Mouse (Mus musculus) brain, embryonic 18.5 days (tissue): ENCODE results near the gene Tshb.

Experiments used
- DNase-seq: peaks from one replicate; pipeline ENCODE4 v3.0.0-alpha.2; 2012; ENCODE audit warnings: low read depth, low spot score

The Tshb gene

GRCm38 (mm10) chr3:102782618-102783017 lies at the start of gene Tshb:
Gene Tshb (minus strand): TSS chr3:102782718.
- no peak for DNase-seq

GRCm38 (mm10) chr3:102803937-102804336 lies 21.4 kb upstream of the Tshb start:
- DNase-seq, result peak; percentile 18

GRCm38 (mm10) chr3:102787369-102787768 lies 4.9 kb upstream of the Tshb start:
- no peak for DNase-seq

GRCm38 (mm10) chr3:102773018-102773417 lies 9.5 kb downstream of the Tshb start:
- no peak for DNase-seq

- DNase-seq, result no peak
Measured at GRCm38 (mm10) chr3:102764850-102765249, 17.7 kb downstream of the Tshb start.

- peak; percentile 18 for DNase-seq
Measured at GRCm38 (mm10) chr3:102763713-102764400, 18.7 kb downstream of the Tshb start.

GRCm38 (mm10) chr3:102762388-102762787 lies 20.1 kb downstream of the Tshb start:
- DNase-seq, result no peak

- no peak for DNase-seq
Measured at GRCm38 (mm10) chr3:102760236-102760635, 22.3 kb downstream of the Tshb start.

GRCm38 (mm10) chr3:102757019-102757418 lies 25.5 kb downstream of the Tshb start:
- DNase-seq, result no peak

- DNase-seq, result no peak
Measured at GRCm38 (mm10) chr3:102755801-102756200, 26.7 kb downstream of the Tshb start.

GRCm38 (mm10) chr3:102752457-102752856 lies 30.1 kb downstream of the Tshb start:
- DNase-seq, result no peak

GRCm38 (mm10) chr3:102752053-102752452 lies 30.5 kb downstream of the Tshb start:
- DNase-seq, result no peak

GRCm38 (mm10) chr3:102751536-102751935 lies 31.0 kb downstream of the Tshb start:
- DNase-seq, result no peak

GRCm38 (mm10) chr3:102751136-102751535 lies 31.4 kb downstream of the Tshb start:
- DNase-seq, result no peak

GRCm38 (mm10) chr3:102748686-102749085 lies 33.8 kb downstream of the Tshb start:
- DNase-seq, result no peak

- no peak for DNase-seq
Measured at GRCm38 (mm10) chr3:102748038-102748437, 34.5 kb downstream of the Tshb start.

- no peak for DNase-seq
Measured at GRCm38 (mm10) chr3:102746174-102746573, 36.3 kb downstream of the Tshb start.

- no peak for DNase-seq
Measured at GRCm38 (mm10) chr3:102744657-102745056, 37.9 kb downstream of the Tshb start.

GRCm38 (mm10) chr3:102743781-102744471 lies 38.6 kb downstream of the Tshb start:
- DNase-seq, result no peak

- DNase-seq, result no peak
Measured at GRCm38 (mm10) chr3:102743202-102743601, 39.3 kb downstream of the Tshb start.

GRCm38 (mm10) chr3:102742725-102743124 lies 39.8 kb downstream of the Tshb start:
- DNase-seq, result no peak

GRCm38 (mm10) chr3:102738926-102739325 lies 43.6 kb downstream of the Tshb start:
- DNase-seq, result no peak
